Mouse (Mus musculus) liver, embryonic 16.5 days (tissue): ENCODE data around the gene Daxx. TPM values are rescaled to one million over a fixed set of nuclear protein-coding genes. Genes with fewer than 3 reads are reported as not detected.

Experiments used
- ATAC-seq: fragments of 200-750 bp; cut with Nextera tagmentation; 2 replicates; pipeline ENCODE4 v1.8.0; 2017; ENCODE audit warnings: low read depth, mild to moderate bottlenecking, moderate number of reproducible peaks, moderate library complexity
- H3K27ac ChIP-seq: fragments of 300-500 bp; sonication (generic); 2 replicates; pipeline ENCODE4 v1.5.1; 2014; ENCODE audit warnings: mild to moderate bottlenecking, low read length
- H3K27me3 ChIP-seq: fragments of 300-500 bp; sonication (generic); 2 replicates; pipeline ENCODE4 v1.6.1; 2014; ENCODE audit warnings: low read depth, low read length, mixed read lengths; ENCODE audit not compliant: control insufficient read depth, insufficient read depth
- H3K36me3 ChIP-seq: fragments of 300-500 bp; sonication (generic); 2 replicates; pipeline ENCODE4 v1.6.1; 2014; ENCODE audit warnings: mild to moderate bottlenecking; ENCODE audit not compliant: control insufficient read depth, insufficient read depth
- H3K4me1 ChIP-seq: fragments of 300-500 bp; sonication (generic); 2 replicates; pipeline ENCODE4 v1.6.1; 2014; ENCODE audit warnings: low read depth, low read length, mixed read lengths; ENCODE audit not compliant: control insufficient read depth
- H3K4me2 ChIP-seq: fragments of 300-500 bp; sonication (generic); 2 replicates; pipeline ENCODE4 v1.6.1; 2014; ENCODE audit warnings: low read depth, low read length, mixed read lengths
- H3K4me3 ChIP-seq: fragments of 300-500 bp; sonication (generic); 2 replicates; pipeline ENCODE4 v1.5.1; 2014; ENCODE audit warnings: low read depth, mild to moderate bottlenecking, low read length
- H3K9ac ChIP-seq: fragments of 300-500 bp; sonication (generic); 2 replicates; pipeline ENCODE4 v1.6.1; 2014; ENCODE audit warnings: low read depth, low read length
- H3K9me3 ChIP-seq: fragments of 300-500 bp; sonication (generic); replicated peaks from 2 replicates; pipeline ENCODE4 v1.6.1; 2016; ENCODE audit warnings: low read length; ENCODE audit not compliant: control insufficient read depth
- WGBS: fragments of 180-500 bp; shearing (Covaris S2); extraction: QIAGEN DNeasy Blood & Tissue Kit; methylation state at CpG from one replicate; pipeline ENCODE4 v1.1.7; 2014; ENCODE audit not compliant: insufficient replicate concordance; 5-methylcytosine and 5-hydroxymethylcytosine counted together
- microRNA-seq: library from miRNA; unstranded; fragments of <30 nt; microRNA quantifications from one replicate; pipeline ENCODE4, GENCODE M21; 2016
- polyA plus RNA-seq: library from polyadenylated mRNA; unstranded; fragments of >200 nt; fragmentation: Nextera tagmentation; extraction: Ambion mirVana; gene quantifications from 2 replicates; pipeline ENCODE4 v1.2.1, GENCODE M21; 2015

Gene Daxx
- polyA plus RNA-seq, 1 experiment from 2014 or later = 19.6 TPM

DNA sequence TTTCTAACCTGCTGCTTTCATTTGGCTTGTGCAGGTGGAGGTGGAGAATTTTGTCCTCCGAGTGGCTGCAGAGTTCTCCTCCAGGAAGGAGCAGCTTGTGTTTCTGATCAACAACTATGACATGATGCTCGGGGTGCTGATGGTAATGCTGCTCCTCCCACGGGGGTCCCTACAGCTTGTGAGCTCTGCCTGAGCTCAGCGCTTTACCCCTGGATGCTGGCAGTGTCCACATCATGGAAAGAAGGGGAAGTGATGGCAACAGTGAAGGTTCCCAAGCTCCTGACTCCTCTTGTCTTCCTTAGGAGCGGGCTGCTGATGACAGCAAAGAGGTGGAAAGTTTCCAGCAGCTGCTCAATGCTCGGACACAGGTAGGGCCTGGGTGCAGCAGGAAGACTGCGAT is 53.7 kb downstream of the Daxx start:
- WGBS = 81% methylated on average over 7 of the region's 7 CpGs
- no peak for ATAC-seq
- Histone ChIP-seq H3K4me1 (no peaks in the 10 kb centered on the region), H3K9me3 (no peaks in the 10 kb centered on the region), H3K4me2 (no peak overlapping the region), H3K27ac (no peak overlapping the region), H3K27me3 (no peaks in the 10 kb centered on the region), H3K36me3 (peaks cover 12% of the 10 kb centered on the region; the same call in 1 of the 2 replicates), H3K4me3 (no peak overlapping the region), H3K9ac (no peak overlapping the region)

Small RNA genes lying within 50 kb of the gene (microRNA-seq; reads per million reads assigned to microRNA genes)
- gene Gm27740 = not detected

Other genes with a start within 250 kb of the Daxx start
- gene Hnrnpm, start 222.6 kb upstream of the Daxx start, polyA plus RNA-seq = 121 and 124 TPM in 2 replicates
- 256 and 281 TPM in 2 replicates for gene March2, start 190.7 kb upstream of the Daxx start, polyA plus RNA-seq
- gene Rab11b, start 148.9 kb upstream of the Daxx start, polyA plus RNA-seq = 107 and 115 TPM in 2 replicates
- 29.3 and 29.6 TPM in 2 replicates for gene Angptl4, start 127.6 kb upstream of the Daxx start, polyA plus RNA-seq
- 10.0 and 13.7 TPM in 2 replicates for gene Kank3, start 98.9 kb upstream of the Daxx start, polyA plus RNA-seq
- gene Rps28, start 84.9 kb upstream of the Daxx start, polyA plus RNA-seq = 389 and 463 TPM in 2 replicates
- gene Ndufa7, start 84.8 kb upstream of the Daxx start, polyA plus RNA-seq = 243 and 245 TPM in 2 replicates
- 11.9 and 12.1 TPM in 2 replicates for gene Cd320, start 66.3 kb upstream of the Daxx start, polyA plus RNA-seq
- not detected in 2 replicates for gene Gm7029, start 35.6 kb upstream of the Daxx start, polyA plus RNA-seq
- gene Kifc1, start 18.8 kb upstream of the Daxx start, polyA plus RNA-seq = 5.8 and 6.1 TPM in 2 replicates
- gene Platr17, start 4.3 kb upstream of the Daxx start, polyA plus RNA-seq = 0.21 and 0.54 TPM in 2 replicates
- gene Tapbp, start 6.5 kb downstream of the Daxx start, polyA plus RNA-seq = 31.0 and 34.6 TPM in 2 replicates
- 7.8 and 9.1 TPM in 2 replicates for gene Zbtb22, start 6.5 kb downstream of the Daxx start, polyA plus RNA-seq
- gene Rgl2, start 20.1 kb downstream of the Daxx start, polyA plus RNA-seq = 7.8 and 9.0 TPM in 2 replicates
- 83.8 and 96.4 TPM in 2 replicates for gene Pfdn6, start 30.9 kb downstream of the Daxx start, polyA plus RNA-seq
- 12.2 and 13.4 TPM in 2 replicates for gene Wdr46, start 31.2 kb downstream of the Daxx start, polyA plus RNA-seq
- gene B3galt4, start 42.1 kb downstream of the Daxx start, polyA plus RNA-seq = 2.2 and 2.3 TPM in 2 replicates
- 21.3 and 21.9 TPM in 2 replicates for gene Vps52, start 46.4 kb downstream of the Daxx start, polyA plus RNA-seq
- 904 and 1,002 TPM in 2 replicates for gene Rps18, start 46.6 kb downstream of the Daxx start, polyA plus RNA-seq
- gene H2-K1, start 90.9 kb downstream of the Daxx start, polyA plus RNA-seq = 126 and 139 TPM in 2 replicates
- gene Ring1, start 115.3 kb downstream of the Daxx start, polyA plus RNA-seq = 3.2 and 4.0 TPM in 2 replicates
- 30.1 and 32.2 TPM in 2 replicates for gene H2-Ke6, start 118.6 kb downstream of the Daxx start, polyA plus RNA-seq
- 58.8 and 59.8 TPM in 2 replicates for gene Slc39a7, start 122.3 kb downstream of the Daxx start, polyA plus RNA-seq
- gene Rxrb, start 122.4 kb downstream of the Daxx start, polyA plus RNA-seq = 14.7 and 15.7 TPM in 2 replicates
- 0.26 and 0.27 TPM in 2 replicates for gene Col11a2, start 130.0 kb downstream of the Daxx start, polyA plus RNA-seq
- gene H2-Oa, start 182.9 kb downstream of the Daxx start, polyA plus RNA-seq = 0.43 and 0.57 TPM in 2 replicates
- 5.3 and 5.5 TPM in 2 replicates for gene H2-DMa, start 210.1 kb downstream of the Daxx start, polyA plus RNA-seq
- gene Brd2, start 213.2 kb downstream of the Daxx start, polyA plus RNA-seq = 32.0 and 35.8 TPM in 2 replicates
- 0.74 and 1.0 TPM in 2 replicates for gene H2-DMb2, start 233.9 kb downstream of the Daxx start, polyA plus RNA-seq
- gene H2-DMb1, start 243.7 kb downstream of the Daxx start, polyA plus RNA-seq = 1.3 and 1.5 TPM in 2 replicates